Mouse (Mus musculus): ENCODE data around the gene P2ry2. TPM values are rescaled to one million over a fixed set of nuclear protein-coding genes. Genes with fewer than 3 reads are reported as not detected.
A peak's percentile ranks its signal among the peaks of the same experiment; 100 is the strongest.

The P2ry2 gene
- total and polyA plus RNA-seq, 2 experiments from 2014 or later = 3.8 to 12.9 TPM

DNA sequence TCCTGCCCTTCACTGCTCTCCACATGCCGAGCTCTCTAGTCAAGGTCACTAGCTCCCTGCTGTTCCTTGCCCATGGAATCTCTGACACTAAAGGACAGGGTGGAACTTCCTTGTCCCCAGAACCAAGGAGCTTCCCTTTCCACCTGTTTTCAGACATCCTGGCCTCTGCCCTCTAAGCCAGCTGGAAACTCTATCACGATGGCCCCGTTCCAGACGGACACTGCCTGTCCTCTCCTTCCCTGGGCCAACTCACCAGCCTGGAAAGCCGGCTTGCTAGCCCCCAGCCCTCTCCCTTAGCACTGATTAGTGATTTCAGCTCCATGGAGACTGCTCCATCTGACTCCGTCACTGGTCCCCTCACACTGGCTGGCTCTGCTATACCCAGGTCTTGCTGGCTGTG lies 10.4 kb downstream of the P2ry2 start:
- no peak for DNase-seq (ENCODE audit: low spot score)
- no peaks in the 10 kb centered on the region for H3K9me3 ChIP-seq (replicated peaks; ENCODE audit: control insufficient read depth, low read length)
- ATAC-seq (ENCODE audit: insufficient read depth, low read depth) = peak; percentile 45
- H3K4me2 ChIP-seq (ENCODE audit: low read depth, low read length) = no peak overlapping the region
- no peak overlapping the region for H3K4me3 ChIP-seq (ENCODE audit: low read depth, low read length)
- peaks cover 14% of the 10 kb centered on the region; the same call in 1 of the 2 replicates for H3K4me1 ChIP-seq (ENCODE audit: control insufficient read depth, insufficient read depth)
- TF ChIP-seq CTCF (IDR thresholded peaks at IDR 0.05; ENCODE audit: low read depth) = no peak
- TF ChIP-seq EP300 (IDR thresholded peaks at IDR 0.05; ENCODE audit: low read depth) = peak; percentile 49; the same call in 1 of the 2 replicates
- H3K36me3 ChIP-seq (replicated peaks; ENCODE audit: control insufficient read depth, insufficient read depth, low read length) = peaks cover 7% of the 10 kb centered on the region
- peak overlapping the region; percentile 31; the same call in 1 of the 2 replicates for H3K27ac ChIP-seq (ENCODE audit: low read depth)
- WGBS = 42% methylated on average over 6 of the region's 6 CpGs
- H3K27me3 ChIP-seq (ENCODE audit: control insufficient read depth, insufficient read depth, low read length) = no peaks in the 10 kb centered on the region
- H3K9ac ChIP-seq (replicated peaks; ENCODE audit: low read depth, low read length) = no peak overlapping the region

DNA sequence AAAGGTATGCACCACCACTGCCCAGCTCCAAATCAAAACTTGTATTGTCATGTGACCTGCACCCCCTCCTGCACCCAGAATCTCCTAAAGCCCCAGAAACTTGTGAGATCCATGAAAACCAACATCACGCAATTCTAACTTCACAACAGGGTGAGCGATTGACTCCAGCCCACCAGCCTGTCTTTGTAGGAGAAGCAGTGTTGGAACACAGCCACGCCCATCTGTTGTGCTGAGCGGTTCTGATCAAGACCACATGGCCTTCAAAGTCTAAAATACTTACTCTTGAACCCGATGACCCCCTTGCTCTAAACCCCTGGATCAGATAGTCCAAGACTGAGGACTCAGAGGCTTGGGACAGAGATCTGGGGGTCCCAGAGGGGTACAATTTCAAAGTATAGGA lies 13.0 kb downstream of the P2ry2 start:
- no peak overlapping the region for H3K4me3 ChIP-seq (ENCODE audit: low read depth, low read length)
- no peaks in the 10 kb centered on the region for H3K27me3 ChIP-seq (ENCODE audit: control insufficient read depth, insufficient read depth, low read length)
- H3K4me2 ChIP-seq (ENCODE audit: low read depth, low read length) = no peak overlapping the region
- ATAC-seq (ENCODE audit: insufficient read depth, low read depth) = no peak
- no peak overlapping the region for H3K9ac ChIP-seq (replicated peaks; ENCODE audit: low read depth, low read length)
- 77% methylated on average over 5 of the region's 5 CpGs for WGBS
- peaks cover 7% of the 10 kb centered on the region for H3K36me3 ChIP-seq (replicated peaks; ENCODE audit: control insufficient read depth, insufficient read depth, low read length)
- no peak overlapping the region for H3K27ac ChIP-seq (ENCODE audit: low read depth)
- peaks cover 10% of the 10 kb centered on the region; the same call in 1 of the 2 replicates for H3K4me1 ChIP-seq (ENCODE audit: control insufficient read depth, insufficient read depth)
- no peaks in the 10 kb centered on the region for H3K9me3 ChIP-seq (replicated peaks; ENCODE audit: control insufficient read depth, low read length)
- no peak for DNase-seq (ENCODE audit: low spot score)
- TF ChIP-seq EP300 (IDR thresholded peaks at IDR 0.05; ENCODE audit: low read depth) (no peak), CTCF (IDR thresholded peaks at IDR 0.05; ENCODE audit: low read depth) (no peak)

DNA sequence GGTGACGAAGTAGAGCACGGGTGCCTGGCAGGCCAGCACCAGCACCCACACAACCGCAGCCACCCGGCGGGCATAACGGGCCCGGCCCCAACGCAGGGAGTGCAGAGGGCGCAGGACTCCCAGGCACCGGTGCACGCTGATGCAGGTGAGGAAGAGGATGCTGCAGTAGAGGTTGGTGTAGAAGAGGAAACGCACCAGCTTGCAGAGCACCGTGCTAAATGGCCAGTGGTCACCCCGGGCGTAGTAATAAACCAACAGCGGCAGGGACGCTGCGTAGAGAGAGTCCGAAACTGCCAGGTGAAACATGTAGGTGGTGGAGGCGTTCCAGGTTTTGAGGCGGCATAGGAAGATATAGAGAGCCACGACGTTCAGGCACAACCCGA lies 14.1 kb downstream of the P2ry2 start:
- Histone ChIP-seq H3K4me1 (ENCODE audit: control insufficient read depth, insufficient read depth) (peaks cover 14% of the 10 kb centered on the region), H3K27me3 (ENCODE audit: control insufficient read depth, insufficient read depth, low read length) (no peaks in the 10 kb centered on the region), H3K9me3 (replicated peaks; ENCODE audit: control insufficient read depth, low read length) (no peaks in the 10 kb centered on the region), H3K27ac (ENCODE audit: low read depth) (no peak overlapping the region), H3K4me2 (ENCODE audit: low read depth, low read length) (no peak overlapping the region), H3K36me3 (replicated peaks; ENCODE audit: control insufficient read depth, insufficient read depth, low read length) (peaks cover 7% of the 10 kb centered on the region), H3K4me3 (ENCODE audit: low read depth, low read length) (no peak overlapping the region), H3K9ac (replicated peaks; ENCODE audit: low read depth, low read length) (no peak overlapping the region)
- ATAC-seq (ENCODE audit: insufficient read depth, low read depth) (no peak), DNase-seq (ENCODE audit: low spot score) (no peak)
- WGBS = 80% methylated on average over 24 of the region's 24 CpGs
- TF ChIP-seq CTCF (IDR thresholded peaks at IDR 0.05; ENCODE audit: low read depth) (no peak), EP300 (IDR thresholded peaks at IDR 0.05; ENCODE audit: low read depth) (no peak)

DNA sequence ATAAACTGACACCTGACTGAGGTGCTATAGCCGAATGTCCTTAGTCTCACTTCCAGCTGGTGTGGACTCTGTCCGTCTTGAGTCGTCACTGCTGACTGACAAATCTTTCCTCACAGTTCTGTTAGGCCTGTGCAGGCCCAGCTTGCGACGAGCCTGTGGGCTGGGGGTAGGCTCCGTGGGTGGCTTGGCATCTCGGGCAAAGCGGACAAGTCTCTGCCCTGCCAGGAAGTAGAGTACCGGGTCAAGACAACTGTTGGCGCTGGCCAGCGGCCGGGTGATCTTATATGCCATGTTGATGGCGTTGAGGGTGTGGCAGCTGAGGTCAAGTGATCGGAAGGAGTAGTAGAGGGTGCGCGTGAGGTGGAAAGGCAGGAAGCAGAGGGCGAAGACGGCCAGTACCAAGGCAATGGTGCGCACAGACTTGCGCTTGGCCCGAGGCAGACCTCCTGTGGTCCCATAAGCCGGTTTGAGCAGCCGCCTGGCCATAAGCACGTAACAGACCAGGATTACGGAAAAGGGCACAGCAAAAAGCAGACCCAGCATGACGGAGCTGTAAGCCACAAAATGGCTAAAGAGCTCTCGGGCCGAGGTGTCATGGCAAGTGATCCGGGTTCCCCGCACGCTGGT lies 14.6 kb downstream of the P2ry2 start:
- Histone ChIP-seq H3K4me3 (ENCODE audit: low read depth, low read length) (no peak overlapping the region), H3K36me3 (replicated peaks; ENCODE audit: control insufficient read depth, insufficient read depth, low read length) (peaks cover 7% of the 10 kb centered on the region), H3K27ac (ENCODE audit: low read depth) (no peak overlapping the region), H3K4me1 (ENCODE audit: control insufficient read depth, insufficient read depth) (peaks cover 15% of the 10 kb centered on the region), H3K27me3 (ENCODE audit: control insufficient read depth, insufficient read depth, low read length) (no peaks in the 10 kb centered on the region), H3K9ac (replicated peaks; ENCODE audit: low read depth, low read length) (no peak overlapping the region), H3K9me3 (replicated peaks; ENCODE audit: control insufficient read depth, low read length) (no peaks in the 10 kb centered on the region), H3K4me2 (ENCODE audit: low read depth, low read length) (no peak overlapping the region)
- ATAC-seq (ENCODE audit: insufficient read depth, low read depth) = no peak
- DNase-seq (ENCODE audit: low spot score) = no peak
- WGBS = 84% methylated on average over 31 of the region's 31 CpGs
- TF ChIP-seq EP300 (IDR thresholded peaks at IDR 0.05; ENCODE audit: low read depth) = no peak
- no peak for TF ChIP-seq CTCF (IDR thresholded peaks at IDR 0.05; ENCODE audit: low read depth)

DNA sequence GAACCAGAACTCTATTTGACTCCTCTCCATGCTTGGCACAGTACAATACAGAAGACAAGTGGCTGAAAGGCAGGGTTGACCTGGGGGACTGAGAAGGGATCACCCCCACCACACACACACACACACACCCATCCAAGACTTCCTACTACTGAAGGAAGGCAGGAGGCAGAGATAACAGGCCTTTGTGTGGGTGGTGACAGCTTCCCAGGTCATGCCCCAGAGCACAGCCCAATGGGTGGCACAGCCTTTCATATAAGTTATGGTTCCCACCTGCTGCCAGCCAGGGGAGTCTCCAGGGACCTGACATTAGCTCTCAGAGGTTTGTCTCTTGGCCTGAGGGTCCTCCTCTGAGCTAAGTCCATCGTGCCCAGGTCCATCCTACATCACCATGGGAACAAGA lies 15.5 kb downstream of the P2ry2 start:
- no peaks in the 10 kb centered on the region for H3K27me3 ChIP-seq (ENCODE audit: control insufficient read depth, insufficient read depth, low read length)
- no peak overlapping the region for H3K9ac ChIP-seq (replicated peaks; ENCODE audit: low read depth, low read length)
- H3K4me1 ChIP-seq (ENCODE audit: control insufficient read depth, insufficient read depth) = peaks cover 10% of the 10 kb centered on the region
- no peak for DNase-seq (ENCODE audit: low spot score)
- ATAC-seq (ENCODE audit: insufficient read depth, low read depth) = no peak
- H3K9me3 ChIP-seq (replicated peaks; ENCODE audit: control insufficient read depth, low read length) = no peaks in the 10 kb centered on the region
- 88% methylated on average over 1 of the region's 1 CpGs for WGBS
- peaks cover 7% of the 10 kb centered on the region for H3K36me3 ChIP-seq (replicated peaks; ENCODE audit: control insufficient read depth, insufficient read depth, low read length)
- H3K4me3 ChIP-seq (ENCODE audit: low read depth, low read length) = no peak overlapping the region
- H3K27ac ChIP-seq (ENCODE audit: low read depth) = no peak overlapping the region
- TF ChIP-seq CTCF (IDR thresholded peaks at IDR 0.05; ENCODE audit: low read depth) (no peak), EP300 (IDR thresholded peaks at IDR 0.05; ENCODE audit: low read depth) (no peak)
- no peak overlapping the region for H3K4me2 ChIP-seq (ENCODE audit: low read depth, low read length)

DNA sequence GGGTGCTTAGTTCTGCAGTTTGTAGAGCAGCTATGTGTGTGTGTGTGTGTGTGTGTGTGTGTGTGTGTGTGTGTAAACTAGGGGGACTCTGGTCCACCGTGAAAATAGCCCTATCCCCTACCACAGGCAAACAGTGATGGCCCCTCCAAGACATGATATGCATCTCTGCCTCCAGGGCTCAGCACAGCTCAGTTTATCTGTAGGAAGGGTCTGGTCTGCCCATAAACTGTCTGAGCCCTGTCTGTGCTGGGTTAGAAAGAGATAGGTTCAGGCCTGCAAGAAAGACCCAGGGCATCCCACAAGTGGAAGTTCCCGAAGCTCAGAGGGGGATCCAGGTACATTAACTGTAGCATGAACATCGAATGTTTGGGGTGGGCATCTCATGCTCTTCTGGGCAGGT lies 16.7 kb downstream of the P2ry2 start:
- Histone ChIP-seq H3K27ac (ENCODE audit: low read depth) (no peak overlapping the region), H3K9me3 (replicated peaks; ENCODE audit: control insufficient read depth, low read length) (no peaks in the 10 kb centered on the region), H3K36me3 (replicated peaks; ENCODE audit: control insufficient read depth, insufficient read depth, low read length) (peaks cover 7% of the 10 kb centered on the region), H3K9ac (replicated peaks; ENCODE audit: low read depth, low read length) (no peak overlapping the region), H3K4me3 (ENCODE audit: low read depth, low read length) (no peak overlapping the region), H3K4me1 (ENCODE audit: control insufficient read depth, insufficient read depth) (peaks cover 12% of the 10 kb centered on the region), H3K27me3 (ENCODE audit: control insufficient read depth, insufficient read depth, low read length) (no peaks in the 10 kb centered on the region), H3K4me2 (ENCODE audit: low read depth, low read length) (no peak overlapping the region)
- DNase-seq (ENCODE audit: low spot score) (no peak), ATAC-seq (ENCODE audit: insufficient read depth, low read depth) (no peak)
- WGBS = 79% methylated on average over 3 of the region's 3 CpGs
- TF ChIP-seq CTCF (IDR thresholded peaks at IDR 0.05; ENCODE audit: low read depth) (no peak), EP300 (IDR thresholded peaks at IDR 0.05; ENCODE audit: low read depth) (no peak)

Measured in heart, postnatal 0 days (tissue).